Mouse (Mus musculus) frontal cortex, postnatal 36 days (tissue): Measurements from ENCODE around the gene Trpc5os.

Experiments
- DNase-seq, 2 experiments: peaks; one replicate each; pipeline ENCODE4 v3.0.0; 2022; ENCODE audit warnings: low spot score in 2 of 2

The Trpc5os gene

DNA sequence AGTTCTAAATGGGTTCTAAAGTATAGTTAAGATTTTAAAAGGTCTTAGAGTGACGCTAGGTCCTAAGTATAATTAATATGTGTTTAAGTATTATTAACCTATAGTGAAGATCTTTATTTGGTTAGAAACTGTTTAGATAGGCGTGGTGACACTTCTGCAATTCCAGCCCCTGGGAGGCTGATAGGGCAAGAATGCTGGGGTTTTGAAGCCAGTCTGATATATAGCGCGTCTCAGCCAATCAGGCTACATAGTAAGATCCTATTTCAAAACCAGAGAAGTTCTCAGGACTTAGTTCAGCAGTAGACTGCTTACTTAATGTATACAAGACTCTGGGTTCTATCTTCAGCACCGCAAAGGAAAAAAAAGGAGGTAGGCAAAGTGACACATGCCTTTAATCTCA is at the start of gene Trpc5os:
Trpc5os (plus strand) TSS at position 301 of the 400 bp plus-strand sequence.
- DNase-seq, result no peak

GRCm38 (mm10) chrX:144408036-144408435 is 48.3 kb upstream of the Trpc5os start:
- DNase-seq, result no peak

DNA sequence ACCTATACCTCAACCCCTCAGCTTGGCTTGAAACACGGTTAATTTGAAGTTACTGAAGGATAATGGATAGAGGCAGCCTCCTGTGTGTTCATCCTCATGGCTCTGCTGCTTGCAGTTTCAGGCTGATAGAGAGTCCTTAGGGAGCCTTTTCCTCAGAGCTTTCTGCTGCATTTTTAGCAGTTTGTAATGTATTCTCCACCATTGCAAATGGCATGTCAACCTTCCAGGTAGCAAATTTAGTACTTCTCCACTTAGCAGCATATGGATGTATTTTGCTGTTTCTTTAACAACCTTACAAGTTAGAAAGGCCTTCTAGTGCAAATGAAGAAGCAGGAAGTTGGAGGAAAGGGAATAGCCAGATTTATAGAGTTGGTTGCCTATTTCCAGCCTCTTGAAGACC is 36.1 kb upstream of the Trpc5os start:
- no peak for DNase-seq

DNA sequence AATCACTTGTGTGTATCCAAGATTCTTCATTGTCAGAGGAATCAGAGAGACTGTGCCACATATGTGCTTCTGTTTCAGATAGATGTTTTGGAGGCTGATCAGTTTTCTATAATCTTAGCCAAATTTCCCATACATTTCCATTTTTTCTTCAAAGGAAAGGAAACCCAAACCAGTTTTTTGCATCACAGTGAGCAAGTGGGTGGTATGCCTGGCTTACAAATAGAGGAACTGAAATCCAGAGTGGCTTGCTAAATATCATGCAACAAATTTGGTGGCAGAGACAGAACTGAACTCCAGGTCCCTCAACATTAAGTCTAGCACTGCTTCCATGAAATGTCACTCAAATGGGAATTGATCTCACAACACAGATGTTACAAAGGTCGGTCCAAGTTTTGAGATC is 35.3 kb upstream of the Trpc5os start:
- DNase-seq, result no peak

DNA sequence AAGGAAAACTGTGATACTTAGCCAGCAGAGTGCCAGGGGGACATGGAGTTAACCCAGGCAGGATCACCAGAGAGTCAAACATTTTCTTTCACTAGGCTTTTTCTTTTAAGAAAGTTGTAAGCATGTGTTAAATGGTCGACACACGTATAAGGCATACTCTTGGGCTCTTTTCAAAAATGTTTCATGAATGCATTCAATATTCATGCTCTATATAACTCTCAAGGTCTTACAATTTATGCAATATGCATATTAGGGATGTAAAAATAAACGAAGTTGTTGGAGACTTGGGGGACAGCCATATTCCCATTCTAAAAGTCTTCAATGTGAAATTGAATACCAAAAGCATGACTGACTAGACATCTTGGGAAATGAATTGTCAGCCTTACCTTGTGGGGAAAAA is 32.5 kb upstream of the Trpc5os start:
- no peak for DNase-seq

GRCm38 (mm10) chrX:144464416-144464815 is 8.0 kb downstream of the Trpc5os start:
- DNase-seq, result peak in 1 of 2 experiments; percentile 38

- no peak for DNase-seq
Measured at GRCm38 (mm10) chrX:144491394-144491793, 35.0 kb downstream of the Trpc5os start.

GRCm38 (mm10) chrX:144523239-144523638 is 66.9 kb downstream of the Trpc5os start:
- DNase-seq, result no peak

- DNase-seq, result no peak
Measured at GRCm38 (mm10) chrX:144526042-144526441, 69.7 kb downstream of the Trpc5os start.
